12 mouse cellular contexts compared by ENCODE assay signal in genomic region chr11:52077939-52078338, GRCm38 (mm10). TPM values are rescaled to one million over a fixed set of nuclear protein-coding genes. Genes with fewer than 3 reads are reported as not detected.
DNase-seq lines count a peak whose midpoint lies in the region; ATAC-seq and TF ChIP-seq lines count a peak whose summit lies in the region.
"Had no signal": no experiment of that assay in that cellular context is flagged by ENCODE, and none has a peak within 500 bp of the region (broad histone marks: within the 10 kb centered on the region; RNA-seq: fewer than 3 reads in every experiment).

No protein-coding gene starts in this region.

- 39% methylated on average over 4 of the region's 4 CpGs for WGBS in heart, embryonic 15.5 days
- 49% methylated on average over 4 of the region's 4 CpGs for WGBS in heart, embryonic 12.5 days
- WGBS in lung, embryonic 14.5 days = 66% methylated on average over 4 of the region's 4 CpGs
- WGBS in lung, adult 2 months = 32% methylated on average over 4 of the region's 4 CpGs

- peak overlapping the region; percentile 39 for H3K27ac ChIP-seq in heart, embryonic 15.5 days
- H3K27ac ChIP-seq in heart, embryonic 12.5 days (ENCODE audit: poor library complexity, severe bottlenecking) = no peak overlapping the region
- no peak overlapping the region for H3K27ac ChIP-seq in lung, embryonic 14.5 days (ENCODE audit: low read depth)
- H3K27ac ChIP-seq in left cerebral cortex, adult 2 months = no peak overlapping the region
- H3K27ac ChIP-seq: embryonic facial prominence, embryonic 12.5 days had no signal

- DNase-seq in lung, embryonic 14.5 days = peak; percentile 29
- DNase-seq in lung, adult 2 months = no peak
- peak; percentile 60 to 67 for DNase-seq in adrenal gland, postnatal 36 days
- DNase-seq in left cerebral cortex, adult 2 months (ENCODE audit: extremely low spot score in 1 of 2, low spot score in 2 of 2) = no peak
- no peak for DNase-seq in layer of hippocampus, adult 18-20 months (ENCODE audit: low spot score in 2 of 2)
- DNase-seq: cerebellum, adult 11-12 months had no signal

- no peak for TF ChIP-seq CTCF in lung, embryonic 14.5 days (IDR thresholded peaks at IDR 0.05; ENCODE audit: low read depth)
- no peak for TF ChIP-seq CTCF in lung, adult 2 months (IDR thresholded peaks at IDR 0.05; ENCODE audit: insufficient read depth, low read length)
- TF ChIP-seq CTCF in left cerebral cortex, adult 2 months (IDR thresholded peaks at IDR 0.05) = no peak

- peaks cover 15% of the 10 kb centered on the region for H3K4me1 ChIP-seq in heart, embryonic 15.5 days (replicated peaks)
- peaks cover 17% of the 10 kb centered on the region for H3K4me1 ChIP-seq in heart, embryonic 12.5 days (replicated peaks)
- H3K4me1 ChIP-seq in lung, embryonic 14.5 days (ENCODE audit: insufficient read depth) = no peaks in the 10 kb centered on the region
- peaks cover 8% of the 10 kb centered on the region for H3K4me1 ChIP-seq in lung, adult 2 months (ENCODE audit: control insufficient read depth, insufficient read depth, low read length)

- no peaks in the 10 kb centered on the region for H3K79me2 ChIP-seq in myocyte (ENCODE audit: control insufficient read depth, insufficient read depth)

- no peak overlapping the region for H3K4me2 ChIP-seq in heart, embryonic 15.5 days
- no peak overlapping the region for H3K4me2 ChIP-seq in heart, embryonic 12.5 days
- H3K4me2 ChIP-seq in lung, embryonic 14.5 days = no peak overlapping the region
- H3K4me2 ChIP-seq in myocyte (ENCODE audit: low read depth) = no peak overlapping the region
- H3K4me2 ChIP-seq: embryonic facial prominence, embryonic 12.5 days had no signal

- H3K27me3 ChIP-seq in heart, embryonic 15.5 days = no peaks in the 10 kb centered on the region
- H3K27me3 ChIP-seq in heart, embryonic 12.5 days (replicated peaks) = no peaks in the 10 kb centered on the region
- H3K27me3 ChIP-seq in lung, embryonic 14.5 days (ENCODE audit: insufficient read depth, low read length) = no peaks in the 10 kb centered on the region
- H3K27me3 ChIP-seq in myocyte (ENCODE audit: control insufficient read depth, insufficient read depth, insufficient read length) = no peaks in the 10 kb centered on the region
- H3K27me3 ChIP-seq: CH12.LX; embryonic facial prominence, embryonic 12.5 days; megakaryocyte, embryonic 14.5 days had no signal

- no peaks in the 10 kb centered on the region for H3K36me3 ChIP-seq in heart, embryonic 15.5 days
- no peaks in the 10 kb centered on the region for H3K36me3 ChIP-seq in heart, embryonic 12.5 days
- no peaks in the 10 kb centered on the region for H3K36me3 ChIP-seq in lung, embryonic 14.5 days (ENCODE audit: insufficient read depth)
- no peaks in the 10 kb centered on the region for H3K36me3 ChIP-seq in myocyte (ENCODE audit: control insufficient read depth, insufficient read depth)
- H3K36me3 ChIP-seq: embryonic facial prominence, embryonic 12.5 days had no signal

- no peaks in the 10 kb centered on the region for H3K9me3 ChIP-seq in heart, embryonic 15.5 days (replicated peaks)
- H3K9me3 ChIP-seq in heart, embryonic 12.5 days (replicated peaks) = no peaks in the 10 kb centered on the region
- H3K9me3 ChIP-seq in lung, embryonic 14.5 days (ENCODE audit: low read depth, low read length) = no peaks in the 10 kb centered on the region
- H3K9me3 ChIP-seq: embryonic facial prominence, embryonic 12.5 days; megakaryocyte, embryonic 14.5 days had no signal

- 0 out of 2 replicates have a peak, but pooled peaks have one; percentile 41 for ATAC-seq in heart, embryonic 15.5 days (replicated peaks; ENCODE audit: insufficient number of reproducible peaks, insufficient read depth, low FRiP score, low read depth)
- ATAC-seq in heart, embryonic 12.5 days (ENCODE audit: insufficient number of reproducible peaks, low FRiP score) = no peak
- no peak for ATAC-seq in lung, embryonic 14.5 days (ENCODE audit: insufficient read depth)

- H3ac ChIP-seq in myocyte (ENCODE audit: control insufficient read depth, insufficient read length) = no peak overlapping the region

- no peak overlapping the region for H3K9ac ChIP-seq in heart, embryonic 15.5 days
- no peak overlapping the region for H3K9ac ChIP-seq in heart, embryonic 12.5 days
- H3K9ac ChIP-seq in lung, embryonic 14.5 days = no peak overlapping the region
- H3K9ac ChIP-seq: embryonic facial prominence, embryonic 12.5 days had no signal

- no peak for TF ChIP-seq POLR2A in lung, adult 2 months (IDR thresholded peaks at IDR 0.05; ENCODE audit: borderline replicate concordance, extremely low read depth, low read depth, low read length)
- TF ChIP-seq POLR2A in myocyte (IDR thresholded peaks at IDR 0.05; ENCODE audit: insufficient read length, low read depth) = no peak

- H3K4me3 ChIP-seq in heart, embryonic 15.5 days = no peak overlapping the region
- no peak overlapping the region for H3K4me3 ChIP-seq in heart, embryonic 12.5 days
- H3K4me3 ChIP-seq in lung, embryonic 14.5 days (ENCODE audit: low read depth, low read length) = no peak overlapping the region
- H3K4me3 ChIP-seq in lung, adult 2 months (replicated peaks; ENCODE audit: extremely low read depth, low read depth, low read length) = no peak overlapping the region
- no peak overlapping the region for H3K4me3 ChIP-seq in myocyte
- no peak overlapping the region for H3K4me3 ChIP-seq in left cerebral cortex, adult 2 months
- H3K4me3 ChIP-seq: embryonic facial prominence, embryonic 12.5 days; megakaryocyte, embryonic 14.5 days had no signal

- intact Hi-C loops in left cerebral cortex, adult 2 months (cut with DNase I) = no loop called here

TF ChIP-seq in myocyte, 11 proteins besides CTCF, POLR2A, EP300 and RAD21:
- 0 out of 2 replicates have a peak, but pooled peaks have one; percentile 9 for TF ChIP-seq CEBPB (IDR thresholded peaks at IDR 0.05; ENCODE audit: insufficient read depth, poor library complexity, severe bottlenecking)
- no peak for TF ChIP-seq TCF12 (IDR thresholded peaks at IDR 0.05; ENCODE audit: insufficient read depth, poor library complexity, severe bottlenecking)
- TF ChIP-seq MYOD1 (IDR thresholded peaks at IDR 0.05; ENCODE audit: control insufficient read depth in 1 of 3, insufficient read length in 2 of 3, low read depth in 2 of 3) = peak in 1 of 3 experiments; percentile 23
- TF ChIP-seq USF1 (IDR thresholded peaks at IDR 0.05; ENCODE audit: low read depth) = peak; percentile 96

RNA-seq across cellular contexts. Expression of gene Ppp2ca, which starts 20.5 kb away (rescaled TPM):
- polyA plus RNA-seq in heart, embryonic 15.5 days (2015; fragmentation: Nextera tagmentation; extraction: Ambion mirVana) = 62.0 and 67.0 TPM in 2 replicates
- 80.9 and 82.0 TPM in 2 replicates for polyA plus RNA-seq in heart, embryonic 12.5 days (2016; fragmentation: Nextera tagmentation; extraction: Ambion mirVana)
- polyA plus RNA-seq in lung, embryonic 14.5 days (2014; fragmentation: Nextera tagmentation; extraction: Ambion mirVana) = 94.0 and 95.3 TPM in 2 replicates
- 18.3 and 32.4 TPM in 2 replicates for polyA plus RNA-seq in lung, adult 2 months (2012; rRNA removed)
- total RNA-seq in adrenal gland, postnatal 36 days (2021) = 10 to 100 TPM; 78.0 to 84.2 TPM
- 56.4 TPM for polyA plus RNA-seq in myocyte (2012; fragmentation: generic; extraction: Trizol)
- 100 to 1,000 TPM; 109 to 121 TPM for total RNA-seq in left cerebral cortex, adult 2 months (2021)
- total RNA-seq in layer of hippocampus, adult 18-20 months (2021) = 100 to 1,000 TPM; 107 to 108 TPM

Comparison
In these comparisons a context has a peak if more than half of its experiments do, and no peak if none do; other contexts are left out.
1. DNase-seq: peak in lung, embryonic 14.5 days (single experiment) and adrenal gland, postnatal 36 days (2 of 2); none in lung, adult 2 months (single experiment), left cerebral cortex, adult 2 months (0 of 2) and layer of hippocampus, adult 18-20 months (0 of 2).